Mouse (Mus musculus): ENCODE data around the gene Cxcl14.

DNA sequence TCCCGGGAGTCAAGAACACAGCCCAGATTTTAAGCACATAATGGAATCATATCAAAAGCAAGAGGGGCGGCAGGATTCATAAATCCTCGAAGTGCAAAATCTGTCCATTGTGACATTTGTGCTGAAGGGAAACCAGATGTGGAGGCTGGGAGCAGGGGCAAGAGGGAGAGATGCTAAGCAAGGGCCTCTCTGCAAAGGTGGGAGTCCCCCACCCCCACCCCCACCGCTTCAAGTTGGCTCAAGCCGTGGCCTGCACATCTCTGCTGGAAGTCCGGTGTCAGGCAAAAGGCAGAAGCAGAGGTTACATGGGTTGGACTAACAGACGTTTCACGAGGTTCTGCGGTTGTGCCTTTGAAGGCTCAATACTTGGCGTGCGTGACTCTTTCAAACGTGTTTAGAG, 8.7 kb upstream of the Cxcl14 start:
- TF ChIP-seq CTCF (IDR thresholded peaks at IDR 0.05; ENCODE audit: low read depth, low read length) (no peak), POLR2A (IDR thresholded peaks at IDR 0.05; ENCODE audit: borderline replicate concordance, low read depth, low read length) (no peak)
